Mouse (Mus musculus) limb, embryonic 12.5 days (tissue): ENCODE measurements around the gene Car9. TPM values are rescaled to one million over a fixed set of nuclear protein-coding genes. Genes with fewer than 3 reads are reported as not detected.
A peak's percentile ranks its signal among the peaks of the same experiment; 100 is the strongest.

ENCODE experiments used
- ATAC-seq: fragments of 200-750 bp; cut with Nextera tagmentation; 2 replicates; pipeline ENCODE4 v1.8.0; 2017; ENCODE audit warnings: low read depth, moderate TSS enrichment; ENCODE audit not compliant: insufficient number of reproducible peaks, insufficient read depth, low FRiP score, low TSS enrichment
- H3K27ac ChIP-seq: fragments of 300-500 bp; sonication (generic); 2 replicates; pipeline ENCODE4 v1.5.1; 2016; ENCODE audit warnings: mild to moderate bottlenecking, moderate library complexity
- H3K27me3 ChIP-seq: fragments of 300-500 bp; sonication (generic); 2 replicates; pipeline ENCODE4 v1.6.1; 2016; ENCODE audit warnings: mild to moderate bottlenecking, moderate library complexity
- H3K36me3 ChIP-seq: fragments of 300-500 bp; sonication (generic); 2 replicates; pipeline ENCODE4 v1.6.1; 2016; ENCODE audit warnings: mild to moderate bottlenecking, moderate library complexity
- H3K4me1 ChIP-seq: fragments of 300-500 bp; sonication (generic); replicated peaks from 2 replicates; pipeline ENCODE4 v1.6.1; 2016
- H3K4me2 ChIP-seq: fragments of 300-500 bp; sonication (generic); 2 replicates; pipeline ENCODE4 v1.6.1; 2016; ENCODE audit warnings: mild to moderate bottlenecking, moderate library complexity
- H3K4me3 ChIP-seq: fragments of 300-500 bp; sonication (generic); replicated peaks from 2 replicates; pipeline ENCODE4 v1.5.1; 2016; ENCODE audit warnings: mild to moderate bottlenecking
- H3K9ac ChIP-seq: fragments of 300-500 bp; sonication (generic); replicated peaks from 2 replicates; pipeline ENCODE4 v1.6.1; 2016; ENCODE audit warnings: mild to moderate bottlenecking, moderate library complexity
- H3K9me3 ChIP-seq: fragments of 300-500 bp; sonication (generic); 2 replicates; pipeline ENCODE4 v1.6.1; 2016; ENCODE audit warnings: mild to moderate bottlenecking, moderate library complexity
- WGBS: fragments of 180-500 bp; shearing (Covaris S2); methylation state at CpG from one replicate; pipeline ENCODE4 v1.1.7; 2016; 5-methylcytosine and 5-hydroxymethylcytosine counted together
- polyA plus RNA-seq: library from polyadenylated mRNA; unstranded; fragments of >200 nt; fragmentation: Nextera tagmentation; extraction: Ambion mirVana; gene quantifications from 2 replicates; pipeline ENCODE4 v1.2.1, GENCODE M21; 2016

The Car9 gene
- polyA plus RNA-seq, result 1.1 and 1.3 TPM in 2 replicates

GRCm38 (mm10) chr4:43506536-43507185 lies at the start of gene Car9:
Gene Car9, plus strand, starts transcription at chr4:43506966.
- no peak for ATAC-seq
- Histone ChIP-seq H3K27me3 (peaks cover 17% of the 10 kb centered on the region), H3K27ac (no peak within 1 kb of the TSS), H3K4me1 (peaks cover 22% of the 10 kb centered on the region), H3K4me3 (peak within 1 kb of the TSS; percentile 48), H3K9me3 (no peaks in the 10 kb centered on the region), H3K9ac (0 out of 2 replicates have a peak within 1 kb of the TSS, but pooled peaks have one; percentile 59), H3K36me3 (no peaks in the 10 kb centered on the region), H3K4me2 (peak within 1 kb of the TSS; percentile 80)
- 46% methylated on average over 9 of the region's 9 CpGs for WGBS

- no peak for ATAC-seq
- peaks cover 23% of the 10 kb centered on the region; the same call in 1 of the 2 replicates for H3K4me1 ChIP-seq
- H3K9ac ChIP-seq, result no peak overlapping the region
- H3K4me3 ChIP-seq, result no peak overlapping the region
- H3K36me3 ChIP-seq, result no peaks in the 10 kb centered on the region
- H3K27ac ChIP-seq, result no peak overlapping the region
- no peaks in the 10 kb centered on the region for H3K9me3 ChIP-seq
- 25% methylated on average over 8 of the region's 8 CpGs for WGBS
- peaks cover 40% of the 10 kb centered on the region for H3K27me3 ChIP-seq
- no peak overlapping the region for H3K4me2 ChIP-seq
These were observed 49.6 kb upstream of the Car9 start for GRCm38 (mm10) chr4:43457124-43457523.

GRCm38 (mm10) chr4:43463102-43463501 lies 43.7 kb upstream of the Car9 start:
- H3K36me3 ChIP-seq, result no peaks in the 10 kb centered on the region
- no peak for ATAC-seq
- H3K4me2 ChIP-seq, result no peak overlapping the region
- H3K9me3 ChIP-seq, result no peaks in the 10 kb centered on the region
- no peak overlapping the region for H3K9ac ChIP-seq
- H3K4me1 ChIP-seq, result no peaks in the 10 kb centered on the region
- 89% methylated on average over 5 of the region's 5 CpGs for WGBS
- no peaks in the 10 kb centered on the region; the same call in 1 of the 2 replicates for H3K27me3 ChIP-seq
- H3K4me3 ChIP-seq, result no peak overlapping the region
- no peak overlapping the region for H3K27ac ChIP-seq

GRCm38 (mm10) chr4:43465935-43466334 lies 40.8 kb upstream of the Car9 start:
- Histone ChIP-seq H3K4me1 (no peaks in the 10 kb centered on the region), H3K4me3 (no peak overlapping the region), H3K27me3 (no peaks in the 10 kb centered on the region; the same call in 1 of the 2 replicates), H3K27ac (no peak overlapping the region), H3K4me2 (no peak overlapping the region), H3K9ac (no peak overlapping the region), H3K36me3 (no peaks in the 10 kb centered on the region), H3K9me3 (no peaks in the 10 kb centered on the region)
- WGBS, result 89% methylated on average over 6 of the region's 6 CpGs
- ATAC-seq, result no peak

GRCm38 (mm10) chr4:43466872-43467271 lies 39.9 kb upstream of the Car9 start:
- ATAC-seq, result no peak

GRCm38 (mm10) chr4:43470301-43470700 lies 36.5 kb upstream of the Car9 start:
- no peaks in the 10 kb centered on the region for H3K9me3 ChIP-seq
- H3K4me1 ChIP-seq, result no peaks in the 10 kb centered on the region
- no peaks in the 10 kb centered on the region for H3K27me3 ChIP-seq
- no peak overlapping the region for H3K4me2 ChIP-seq
- ATAC-seq, result no peak
- no peaks in the 10 kb centered on the region for H3K36me3 ChIP-seq
- no peak overlapping the region for H3K27ac ChIP-seq
- WGBS, result 91% methylated on average over 10 of the region's 10 CpGs
- no peak overlapping the region for H3K9ac ChIP-seq
- no peak overlapping the region for H3K4me3 ChIP-seq

More at GRCm38 (mm10) chr4:43466872-43467271, 39.9 kb upstream of the Car9 start:
- H3K4me3 ChIP-seq, result no peak overlapping the region
- 88% methylated on average over 7 of the region's 7 CpGs for WGBS
- H3K4me2 ChIP-seq, result no peak overlapping the region
- no peaks in the 10 kb centered on the region; the same call in 1 of the 2 replicates for H3K27me3 ChIP-seq
- H3K4me1 ChIP-seq, result no peaks in the 10 kb centered on the region
- no peak overlapping the region for H3K27ac ChIP-seq
- H3K9ac ChIP-seq, result no peak overlapping the region
- H3K36me3 ChIP-seq, result no peaks in the 10 kb centered on the region
- H3K9me3 ChIP-seq, result no peaks in the 10 kb centered on the region

GRCm38 (mm10) chr4:43473636-43474035 lies 33.1 kb upstream of the Car9 start:
- Histone ChIP-seq H3K4me3 (no peak overlapping the region), H3K4me1 (no peaks in the 10 kb centered on the region), H3K4me2 (no peak overlapping the region), H3K27me3 (no peaks in the 10 kb centered on the region), H3K9ac (no peak overlapping the region), H3K36me3 (no peaks in the 10 kb centered on the region), H3K9me3 (no peaks in the 10 kb centered on the region), H3K27ac (no peak overlapping the region)
- 85% methylated on average over 1 of the region's 1 CpGs for WGBS
- ATAC-seq, result no peak

GRCm38 (mm10) chr4:43476604-43477003 lies 30.2 kb upstream of the Car9 start:
- no peaks in the 10 kb centered on the region for H3K36me3 ChIP-seq
- H3K27me3 ChIP-seq, result no peaks in the 10 kb centered on the region
- no peak overlapping the region for H3K9ac ChIP-seq
- 93% methylated on average over 6 of the region's 6 CpGs for WGBS
- no peaks in the 10 kb centered on the region for H3K9me3 ChIP-seq
- H3K27ac ChIP-seq, result no peak overlapping the region
- no peaks in the 10 kb centered on the region for H3K4me1 ChIP-seq
- no peak overlapping the region for H3K4me3 ChIP-seq
- no peak for ATAC-seq
- H3K4me2 ChIP-seq, result no peak overlapping the region

- Histone ChIP-seq H3K4me1 (no peaks in the 10 kb centered on the region), H3K27ac (no peak overlapping the region), H3K36me3 (no peaks in the 10 kb centered on the region), H3K4me3 (peak overlapping the region; percentile 29), H3K27me3 (no peaks in the 10 kb centered on the region), H3K4me2 (peak overlapping the region; percentile 45), H3K9ac (no peak overlapping the region; the same call in 1 of the 2 replicates), H3K9me3 (no peaks in the 10 kb centered on the region)
- ATAC-seq, result peak; percentile 89; the same call in 1 of the 2 replicates
- WGBS, result 18% methylated on average over 10 of the region's 11 CpGs
These were observed 28.8 kb upstream of the Car9 start for GRCm38 (mm10) chr4:43477857-43478533.

GRCm38 (mm10) chr4:43478534-43478858 lies 28.3 kb upstream of the Car9 start:
- Histone ChIP-seq H3K4me1 (no peaks in the 10 kb centered on the region), H3K36me3 (no peaks in the 10 kb centered on the region), H3K9ac (no peak overlapping the region; the same call in 1 of the 2 replicates), H3K4me2 (peak overlapping the region; percentile 45), H3K27ac (no peak overlapping the region), H3K4me3 (peak overlapping the region; percentile 29), H3K9me3 (no peaks in the 10 kb centered on the region), H3K27me3 (no peaks in the 10 kb centered on the region)
- no peak for ATAC-seq
- 54% methylated on average over 8 of the region's 8 CpGs for WGBS

GRCm38 (mm10) chr4:43478906-43479832 lies 27.6 kb upstream of the Car9 start:
- H3K27ac ChIP-seq, result 0 out of 2 replicates have a peak overlapping the region, but pooled peaks have one; percentile 29
- WGBS, result 50% methylated on average over 24 of the region's 24 CpGs
- H3K9ac ChIP-seq, result no peak overlapping the region
- H3K4me1 ChIP-seq, result no peaks in the 10 kb centered on the region
- H3K4me2 ChIP-seq, result peak overlapping the region; percentile 35
- ATAC-seq, result no peak
- no peaks in the 10 kb centered on the region for H3K36me3 ChIP-seq
- no peak overlapping the region for H3K4me3 ChIP-seq
- no peaks in the 10 kb centered on the region for H3K9me3 ChIP-seq
- H3K27me3 ChIP-seq, result no peaks in the 10 kb centered on the region
